Mouse (Mus musculus) left cerebral cortex, adult 18-20 months (tissue): ENCODE measurements around the gene Card14. TPM values are rescaled to one million over a fixed set of nuclear protein-coding genes. Genes with fewer than 3 reads are reported as not detected.

Source experiments
- DNase-seq, 2 experiments: peaks; one replicate each; pipeline ENCODE4 v3.0.0; 2021 to 2022; ENCODE audit warnings: low spot score in 2 of 2, mixed read lengths in 1 of 2
- microRNA-seq, 2 experiments: library from miRNA; unstranded; fragments of <30 nt; microRNA quantifications; one replicate each; pipeline ENCODE4 v1.2.0; 2021
- total RNA-seq, 2 experiments: library from RNA; stranded (reverse); gene quantifications; 2 replicates each; pipeline ENCODE4 v1.2.3; 2021

Card14 gene
- total RNA-seq, 2 experiments from 2014 or later: 0.12 to 0.28 TPM

GRCm38 (mm10) chr11:119392800-119393482, 85.4 kb downstream of the Card14 start, which contains the start of gene Rnf213:
Rnf213 (plus strand) TSS chr11:119393100.
- peak; percentile 23 to 24 for DNase-seq

- DNase-seq: no peak
Measured at GRCm38 (mm10) chr11:119393483-119393804, 85.9 kb downstream of the Card14 start.

- no peak for DNase-seq
Measured at GRCm38 (mm10) chr11:119394210-119394609, 86.6 kb downstream of the Card14 start.

Small RNA genes within 50 kb of the gene (microRNA-seq; reads per million reads assigned to microRNA genes)
- 0 to 0.50 reads per million in 2 experiments for gene Mir1932

Other genes starting within 250 kb of the Card14 start
- 10 to 100 TPM; 46.0 to 49.9 TPM for gene Cbx4, start 221.5 kb upstream of the Card14 start, total RNA-seq
- 10 to 100 TPM; 24.8 to 27.5 TPM for gene Tbc1d16, start 79.3 kb upstream of the Card14 start, total RNA-seq
- gene Ccdc40, start 79.2 kb upstream of the Card14 start, total RNA-seq: under 1 TPM; 0.70 to 0.91 TPM
- gene Gaa, start 39.9 kb upstream of the Card14 start, total RNA-seq: 100 to 1,000 TPM; 242 to 279 TPM
- gene Eif4a3, start 7.7 kb upstream of the Card14 start, total RNA-seq: 10 to 100 TPM; 75.9 to 83.0 TPM
- 1 to 10 TPM; 3.9 to 4.1 TPM for gene Sgsh, start 47.8 kb downstream of the Card14 start, total RNA-seq
- gene Slc26a11, start 47.8 kb downstream of the Card14 start, total RNA-seq: 1 to 10 TPM; 3.4 to 4.0 TPM
- gene Rnf213, start 85.3 kb downstream of the Card14 start, total RNA-seq: 1 to 10 TPM; 3.6 to 4.0 TPM
- gene Endov, start 183.6 kb downstream of the Card14 start, total RNA-seq: 10 to 100 TPM; 32.2 to 35.1 TPM
- gene Nptx1, start 240.0 kb downstream of the Card14 start, total RNA-seq: 100 to 1,000 TPM; 226 to 265 TPM